Mouse (Mus musculus) adrenal gland, postnatal 36 days (tissue): ENCODE results near the gene Aatk. TPM values are rescaled to one million over a fixed set of nuclear protein-coding genes. Genes with fewer than 3 reads are reported as not detected.

Experiments
- DNase-seq, 2 experiments: peaks; one replicate each; pipeline ENCODE4 v3.0.0; 2021; ENCODE audit warnings: mixed read lengths in 1 of 2
- total RNA-seq, 2 experiments: library from RNA; stranded (reverse); gene quantifications; 2 replicates each; pipeline ENCODE4 v1.2.3; 2021

Aatk gene
- total RNA-seq, 2 experiments from 2014 or later = 9.2 to 13.2 TPM

GRCm38 (mm10) chr11:119990658-119991337 lies 56.2 kb downstream of the Aatk start:
- DNase-seq = no peak

GRCm38 (mm10) chr11:119989115-119989564 lies 57.8 kb downstream of the Aatk start:
- DNase-seq = peak; percentile 51 to 69

GRCm38 (mm10) chr11:119988391-119988790 lies 58.6 kb downstream of the Aatk start:
- DNase-seq = peak in 1 of 2 experiments; percentile 44

GRCm38 (mm10) chr11:119987876-119988275 lies 59.1 kb downstream of the Aatk start:
- no peak for DNase-seq

GRCm38 (mm10) chr11:119986751-119987425 lies 60.1 kb downstream of the Aatk start:
- no peak for DNase-seq

GRCm38 (mm10) chr11:119983151-119983550 lies 63.8 kb downstream of the Aatk start:
- peak in 1 of 2 experiments; percentile 39 for DNase-seq

GRCm38 (mm10) chr11:119982236-119982635 lies 64.7 kb downstream of the Aatk start:
- DNase-seq = no peak

- DNase-seq = no peak
Measured at GRCm38 (mm10) chr11:119981769-119982168, 65.2 kb downstream of the Aatk start.

GRCm38 (mm10) chr11:119979596-119980385 lies 67.2 kb downstream of the Aatk start:
- no peak for DNase-seq

GRCm38 (mm10) chr11:119978701-119979100 lies 68.3 kb downstream of the Aatk start:
- DNase-seq = no peak

GRCm38 (mm10) chr11:119975739-119976501 lies 71.0 kb downstream of the Aatk start:
- peak; percentile 68 to 70 for DNase-seq

GRCm38 (mm10) chr11:119973789-119974188 lies 73.2 kb downstream of the Aatk start:
- no peak for DNase-seq

- DNase-seq = no peak
Measured at GRCm38 (mm10) chr11:119970021-119970851, 76.7 kb downstream of the Aatk start.

- no peak for DNase-seq
Measured at GRCm38 (mm10) chr11:119967892-119968291, 79.1 kb downstream of the Aatk start.

- DNase-seq = no peak
Measured at GRCm38 (mm10) chr11:119967401-119967800, 79.6 kb downstream of the Aatk start.

GRCm38 (mm10) chr11:119966294-119966693 lies 80.7 kb downstream of the Aatk start:
- no peak for DNase-seq

GRCm38 (mm10) chr11:119965053-119965452 lies 81.9 kb downstream of the Aatk start:
- DNase-seq = no peak

GRCm38 (mm10) chr11:119961511-119961910 lies 85.5 kb downstream of the Aatk start:
- no peak for DNase-seq

- no peak for DNase-seq
Measured at GRCm38 (mm10) chr11:119960671-119961070, 86.3 kb downstream of the Aatk start.

GRCm38 (mm10) chr11:119959714-119960113 lies 87.3 kb downstream of the Aatk start:
- DNase-seq = no peak

GRCm38 (mm10) chr11:119958856-119959255 lies 88.1 kb downstream of the Aatk start:
- DNase-seq = peak in 1 of 2 experiments; percentile 22
